Mouse (Mus musculus): ENCODE results near the gene Rin3. TPM values are rescaled to one million over a fixed set of nuclear protein-coding genes. Genes with fewer than 3 reads are reported as not detected.
A peak's percentile ranks its signal among the peaks of the same experiment; 100 is the strongest.

The Rin3 gene
- polyA plus RNA-seq, 1 experiment, result 16.7 TPM

- TF ChIP-seq MYOD1 (IDR thresholded peaks at IDR 0.05; ENCODE audit: control insufficient read depth, insufficient read length, low read depth) (no peak), MAX (IDR thresholded peaks at IDR 0.05) (no peak), CTCF (IDR thresholded peaks at IDR 0.05; ENCODE audit: control insufficient read depth, insufficient read depth, insufficient read length) (no peak), FOSL1 (IDR thresholded peaks at IDR 0.05; ENCODE audit: insufficient read depth, low read length, poor library complexity, severe bottlenecking) (no peak), MYOG (IDR thresholded peaks at IDR 0.05; ENCODE audit: control insufficient read depth, extremely low read depth, insufficient read length) (no peak)
- H3K79me2 ChIP-seq (ENCODE audit: control insufficient read depth, insufficient read depth), result peaks cover 51% of the 10 kb centered on the region
- H3K4me3 ChIP-seq (ENCODE audit: insufficient read depth, poor library complexity, severe bottlenecking), result peak overlapping the region; percentile 38
- H3K79me3 ChIP-seq (ENCODE audit: low read depth), result peaks cover 22% of the 10 kb centered on the region
- no peaks in the 10 kb centered on the region for H3K36me3 ChIP-seq (ENCODE audit: control insufficient read depth, insufficient read depth)
- H3K27me3 ChIP-seq (ENCODE audit: control insufficient read depth, insufficient read depth, insufficient read length), result no peaks in the 10 kb centered on the region
- peak overlapping the region; percentile 73 for H3ac ChIP-seq (ENCODE audit: control insufficient read depth, insufficient read length, low read depth)
Measured at GRCm38 (mm10) chr12:102283483-102284266, 827 bp downstream of the Rin3 start.

DNA sequence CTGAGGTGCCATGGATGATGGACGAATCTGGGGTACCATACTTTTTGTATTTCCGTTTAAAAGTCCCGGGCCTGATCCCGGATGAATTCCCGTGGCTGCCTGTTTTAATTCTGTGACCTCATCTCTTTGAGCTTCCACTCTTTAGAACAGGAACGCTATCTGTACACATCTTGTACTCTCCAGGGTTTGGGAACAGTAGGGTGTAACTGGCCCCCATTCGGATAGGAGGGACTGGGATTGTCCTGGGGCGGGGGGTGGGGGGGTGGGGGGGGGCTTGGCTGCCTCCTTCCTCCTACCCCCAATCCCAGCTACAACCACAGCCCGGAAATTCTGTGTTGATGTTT lies 1.4 kb downstream of the Rin3 start:
- H3K27me3 ChIP-seq (ENCODE audit: control insufficient read depth, insufficient read depth, insufficient read length), result no peaks in the 10 kb centered on the region
- H3K4me3 ChIP-seq (ENCODE audit: insufficient read depth, poor library complexity, severe bottlenecking), result peak overlapping the region; percentile 38
- no peaks in the 10 kb centered on the region for H3K36me3 ChIP-seq (ENCODE audit: control insufficient read depth, insufficient read depth)
- peaks cover 27% of the 10 kb centered on the region for H3K79me3 ChIP-seq (ENCODE audit: low read depth)
- TF ChIP-seq MYOD1 (IDR thresholded peaks at IDR 0.05; ENCODE audit: control insufficient read depth, insufficient read length, low read depth), result no peak
- TF ChIP-seq CTCF (IDR thresholded peaks at IDR 0.05; ENCODE audit: control insufficient read depth, insufficient read depth, insufficient read length), result no peak
- TF ChIP-seq USF1 (IDR thresholded peaks at IDR 0.05; ENCODE audit: low read depth), result no peak
- no peak for TF ChIP-seq CEBPB (IDR thresholded peaks at IDR 0.05; ENCODE audit: low read depth)
- TF ChIP-seq MAX (IDR thresholded peaks at IDR 0.05), result no peak
- no peak for TF ChIP-seq FOSL1 (IDR thresholded peaks at IDR 0.05; ENCODE audit: insufficient read depth, low read length, poor library complexity, severe bottlenecking)
- no peak for TF ChIP-seq MYOG (IDR thresholded peaks at IDR 0.05; ENCODE audit: control insufficient read depth, extremely low read depth, insufficient read length)
- peak overlapping the region; percentile 62 for H3ac ChIP-seq (ENCODE audit: control insufficient read depth, insufficient read length, low read depth)
- peaks cover 56% of the 10 kb centered on the region for H3K79me2 ChIP-seq (ENCODE audit: control insufficient read depth, insufficient read depth)

GRCm38 (mm10) chr12:102284618-102285159 lies 1.8 kb downstream of the Rin3 start:
- TF ChIP-seq MYOG (IDR thresholded peaks at IDR 0.05; ENCODE audit: control insufficient read depth, extremely low read depth, insufficient read length) (no peak), FOSL1 (IDR thresholded peaks at IDR 0.05; ENCODE audit: insufficient read depth, low read length, poor library complexity, severe bottlenecking) (no peak), MAX (IDR thresholded peaks at IDR 0.05) (no peak), CEBPB (IDR thresholded peaks at IDR 0.05; ENCODE audit: low read depth) (no peak), CTCF (IDR thresholded peaks at IDR 0.05; ENCODE audit: control insufficient read depth, insufficient read depth, insufficient read length) (no peak), USF1 (IDR thresholded peaks at IDR 0.05; ENCODE audit: low read depth) (no peak), MYOD1 (IDR thresholded peaks at IDR 0.05; ENCODE audit: control insufficient read depth, insufficient read length, low read depth) (no peak)
- Histone ChIP-seq H3K79me3 (ENCODE audit: low read depth) (peaks cover 27% of the 10 kb centered on the region), H3ac (ENCODE audit: control insufficient read depth, insufficient read length, low read depth) (peak overlapping the region; percentile 5), H3K79me2 (ENCODE audit: control insufficient read depth, insufficient read depth) (peaks cover 61% of the 10 kb centered on the region), H3K36me3 (ENCODE audit: control insufficient read depth, insufficient read depth) (no peaks in the 10 kb centered on the region), H3K27me3 (ENCODE audit: control insufficient read depth, insufficient read depth, insufficient read length) (no peaks in the 10 kb centered on the region), H3K4me3 (ENCODE audit: insufficient read depth, poor library complexity, severe bottlenecking) (peak overlapping the region; percentile 38)

GRCm38 (mm10) chr12:102285318-102285717 lies 2.5 kb downstream of the Rin3 start:
- Histone ChIP-seq H3K79me2 (ENCODE audit: control insufficient read depth, insufficient read depth) (peaks cover 67% of the 10 kb centered on the region), H3K27me3 (ENCODE audit: control insufficient read depth, insufficient read depth, insufficient read length) (no peaks in the 10 kb centered on the region), H3ac (ENCODE audit: control insufficient read depth, insufficient read length, low read depth) (no peak overlapping the region), H3K4me3 (ENCODE audit: insufficient read depth, poor library complexity, severe bottlenecking) (no peak overlapping the region), H3K36me3 (ENCODE audit: control insufficient read depth, insufficient read depth) (no peaks in the 10 kb centered on the region), H3K79me3 (ENCODE audit: low read depth) (peaks cover 33% of the 10 kb centered on the region)
- TF ChIP-seq FOSL1 (IDR thresholded peaks at IDR 0.05; ENCODE audit: insufficient read depth, low read length, poor library complexity, severe bottlenecking), result no peak
- no peak for TF ChIP-seq MYOD1 (IDR thresholded peaks at IDR 0.05; ENCODE audit: control insufficient read depth, insufficient read length, low read depth)
- no peak for TF ChIP-seq CTCF (IDR thresholded peaks at IDR 0.05; ENCODE audit: control insufficient read depth, insufficient read depth, insufficient read length)
- no peak for TF ChIP-seq USF1 (IDR thresholded peaks at IDR 0.05; ENCODE audit: low read depth)
- TF ChIP-seq MAX (IDR thresholded peaks at IDR 0.05), result no peak
- TF ChIP-seq MYOG (IDR thresholded peaks at IDR 0.05; ENCODE audit: control insufficient read depth, extremely low read depth, insufficient read length), result no peak
- no peak for TF ChIP-seq CEBPB (IDR thresholded peaks at IDR 0.05; ENCODE audit: low read depth)

- no peak overlapping the region for H3ac ChIP-seq (ENCODE audit: control insufficient read depth, insufficient read length, low read depth)
- no peak for TF ChIP-seq FOSL1 (IDR thresholded peaks at IDR 0.05; ENCODE audit: insufficient read depth, low read length, poor library complexity, severe bottlenecking)
- TF ChIP-seq CTCF (IDR thresholded peaks at IDR 0.05; ENCODE audit: control insufficient read depth, insufficient read depth, insufficient read length), result no peak
- TF ChIP-seq MYOD1 (IDR thresholded peaks at IDR 0.05; ENCODE audit: control insufficient read depth, insufficient read length, low read depth), result no peak
- TF ChIP-seq MAX (IDR thresholded peaks at IDR 0.05), result no peak
- no peak for TF ChIP-seq CEBPB (IDR thresholded peaks at IDR 0.05; ENCODE audit: low read depth)
- H3K36me3 ChIP-seq (ENCODE audit: control insufficient read depth, insufficient read depth), result no peaks in the 10 kb centered on the region
- peaks cover 72% of the 10 kb centered on the region for H3K79me2 ChIP-seq (ENCODE audit: control insufficient read depth, insufficient read depth)
- H3K79me3 ChIP-seq (ENCODE audit: low read depth), result peaks cover 34% of the 10 kb centered on the region
- no peaks in the 10 kb centered on the region for H3K27me3 ChIP-seq (ENCODE audit: control insufficient read depth, insufficient read depth, insufficient read length)
- H3K4me3 ChIP-seq (ENCODE audit: insufficient read depth, poor library complexity, severe bottlenecking), result no peak overlapping the region
Measured at GRCm38 (mm10) chr12:102285779-102286178, 2.9 kb downstream of the Rin3 start.
